Mouse (Mus musculus) ES-Bruce4 (cell line): ENCODE data around the gene Ppp2r1a.

Experiments used
- CTCF ChIP-seq: IDR thresholded peaks from one replicate; pipeline ENCODE4 v1.8.1; 2011; ENCODE audit warnings: low read depth, low read length
- POLR2A ChIP-seq: IDR thresholded peaks from one replicate; pipeline ENCODE4 v1.8.1; 2011; ENCODE audit warnings: low read length; ENCODE audit not compliant: insufficient read depth

DNA sequence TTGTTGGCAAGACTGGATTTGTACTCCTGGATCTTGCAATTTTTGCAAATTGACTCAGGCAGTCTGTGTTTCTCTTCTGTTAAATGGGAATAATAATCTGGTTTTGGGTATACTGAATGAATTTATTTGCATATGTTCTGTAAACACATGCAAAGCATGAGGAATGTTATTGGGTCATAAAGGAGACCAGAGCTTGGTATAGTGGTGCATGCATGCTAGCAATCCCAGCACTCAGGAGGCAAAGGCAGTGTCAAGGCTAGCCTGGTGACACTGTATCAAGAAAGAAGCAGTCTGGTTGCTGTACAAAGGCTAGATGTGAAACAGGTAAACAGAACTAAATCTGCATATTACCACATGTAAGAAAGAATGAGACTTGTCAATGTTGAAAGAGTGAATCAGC is 1.5 kb downstream of the Ppp2r1a start:
- TF ChIP-seq POLR2A (no peak), CTCF (no peak)
